12 mouse cellular contexts compared by ENCODE assay signal in the genomic region with DNA sequence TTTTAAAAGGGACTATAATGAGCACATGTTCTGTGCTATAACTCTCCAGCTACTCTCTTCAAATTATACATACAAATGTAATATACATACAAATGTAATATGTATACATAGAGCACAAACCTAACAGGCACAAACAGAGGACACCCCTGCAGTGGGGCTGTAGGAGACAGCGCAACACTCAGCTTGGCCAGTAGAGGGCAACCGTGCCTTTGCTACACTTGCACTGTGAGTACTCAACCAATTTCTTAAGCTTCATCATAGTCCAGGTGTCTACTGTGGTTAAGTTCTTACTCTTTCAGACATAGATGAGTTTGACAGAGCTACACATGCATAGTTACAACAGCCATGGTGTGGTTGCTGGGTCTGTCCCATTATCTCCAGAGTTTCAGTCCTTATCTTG. TPM values are rescaled to one million over a fixed set of nuclear protein-coding genes. Genes with fewer than 3 reads are reported as not detected.
DNase-seq lines count a peak whose midpoint lies in the region.
"Not testable (repeated sequence)": the region's sequence is repeated elsewhere in the genome, so short reads cannot be mapped to it uniquely, and the experiment has no call there.
"Had no signal": no experiment of that assay in that cellular context is flagged by ENCODE, and none has a peak within 500 bp of the region (broad histone marks: within the 10 kb centered on the region; RNA-seq: fewer than 3 reads in every experiment).

No protein-coding gene starts in this region.

- peak; percentile 42 for DNase-seq in ZHBTc4 (ENCODE audit: low read depth, low spot score)
- DNase-seq in cerebellum, postnatal 14 days, result peak; percentile 25 to 27
- peak; percentile 6 for DNase-seq in heart, postnatal 10 days
- DNase-seq in kidney, postnatal 14 days, result peak; percentile 32
- peak; percentile 2 for DNase-seq in left cerebral cortex, adult 11 months (ENCODE audit: low spot score)
- DNase-seq in lung, postnatal 10 days, result peak; percentile 13
- peak; percentile 6 for DNase-seq in right cerebral cortex, postnatal 25 days

- intact Hi-C loops in heart, postnatal 10 days (cut with DNase I), result not testable (repeated sequence)

RNA-seq across cellular contexts. Expression of gene Mup16, which starts 36.6 kb away (rescaled TPM):
- total RNA-seq in heart, postnatal 10 days (2021), result not detected
- total RNA-seq: common myeloid progenitor, adult 5-6 weeks; gastrocnemius, postnatal 10 days; left cerebral cortex, postnatal 36 days; megakaryocyte progenitor cell, adult 5-6 weeks; monocyte, adult 5-6 weeks had no signal

RNA-seq across cellular contexts. Expression of gene Mup17, which starts 39.8 kb away (rescaled TPM):
- not detected for total RNA-seq in heart, postnatal 10 days (2021)
- total RNA-seq: common myeloid progenitor, adult 5-6 weeks; gastrocnemius, postnatal 10 days; left cerebral cortex, postnatal 36 days; megakaryocyte progenitor cell, adult 5-6 weeks; monocyte, adult 5-6 weeks had no signal

Comparison
In these comparisons a context has a peak if more than half of its experiments do, and no peak if none do; other contexts are left out.
1. Peak in every context shown above with its lines: DNase-seq.